Mouse (Mus musculus) bone marrow, adult 2 months (tissue): Measurements from ENCODE around the gene Cntn3. TPM values are rescaled to one million over a fixed set of nuclear protein-coding genes. Genes with fewer than 3 reads are reported as not detected.
"Not testable (repeated sequence)": the region's sequence is repeated elsewhere in the genome, so short reads cannot be mapped to it uniquely, and the experiment has no call there.

Source experiments
- H3K27ac ChIP-seq: fragments of 200-500 bp; 2 replicates; pipeline ENCODE4 v1.5.1; 2012; ENCODE audit warnings: low read depth, mild to moderate bottlenecking, control low read depth, inconsistent platforms, low read length; ENCODE audit not compliant: control insufficient read depth, poor library complexity, insufficient read depth
- H3K4me1 ChIP-seq: fragments of 200-500 bp; 2 replicates; pipeline ENCODE4 v1.6.1; 2011; ENCODE audit warnings: low read length; ENCODE audit not compliant: control insufficient read depth, insufficient read depth
- H3K4me3 ChIP-seq: fragments of 200-500 bp; replicated peaks from 2 replicates; pipeline ENCODE3; 2011; ENCODE audit warnings: mild to moderate bottlenecking, low read depth, low read length, control low read depth; ENCODE audit not compliant: control insufficient read depth
- CTCF ChIP-seq: fragments of 200-500 bp; IDR thresholded peaks from 2 replicates; pipeline ENCODE4 v1.5.1; 2011; ENCODE audit warnings: low read length, control low read depth; ENCODE audit not compliant: control insufficient read depth, insufficient read depth
- POLR2A ChIP-seq: fragments of 200-500 bp; IDR thresholded peaks from 2 replicates; pipeline ENCODE4 v1.6.1; 2011; ENCODE audit warnings: low read depth, mild to moderate bottlenecking, control low read depth, low read length, borderline replicate concordance; ENCODE audit not compliant: control insufficient read depth
- WGBS: fragments of 180-500 bp; shearing (Covaris S2); methylation state at CpG from one replicate; pipeline ENCODE4 v1.1.7; 2018; 5-methylcytosine and 5-hydroxymethylcytosine counted together
- polyA plus RNA-seq: library from polyadenylated mRNA; stranded (reverse); fragments of >200 nt; gene quantifications from 2 replicates; pipeline ENCODE4 v1.2.4, GENCODE M21; 2011; ENCODE audit warnings: low replicate concordance; ENCODE audit not compliant: missing spikeins, insufficient read depth, insufficient read length

The Cntn3 gene
- polyA plus RNA-seq = 0.57 TPM in 1 of 2 replicates, not detected in the other

- 92% methylated on average over 6 of the region's 20 CpGs for WGBS
- H3K4me1 ChIP-seq, H3K27ac ChIP-seq, H3K4me3 ChIP-seq: not testable (repeated sequence)
Observed at GRCm38 (mm10) chr6:102573001-102573400, at the start of gene Cntn3. Gene Cntn3 (minus strand): TSS chr6:102573101.

GRCm38 (mm10) chr6:102600773-102601172 lies 27.9 kb upstream of the Cntn3 start:
- Histone ChIP-seq H3K27ac (no peak overlapping the region), H3K4me1 (no peaks in the 10 kb centered on the region), H3K4me3 (no peak overlapping the region)
- 63% methylated on average over 2 of the region's 2 CpGs for WGBS
- TF ChIP-seq POLR2A (no peak), CTCF (no peak)

DNA sequence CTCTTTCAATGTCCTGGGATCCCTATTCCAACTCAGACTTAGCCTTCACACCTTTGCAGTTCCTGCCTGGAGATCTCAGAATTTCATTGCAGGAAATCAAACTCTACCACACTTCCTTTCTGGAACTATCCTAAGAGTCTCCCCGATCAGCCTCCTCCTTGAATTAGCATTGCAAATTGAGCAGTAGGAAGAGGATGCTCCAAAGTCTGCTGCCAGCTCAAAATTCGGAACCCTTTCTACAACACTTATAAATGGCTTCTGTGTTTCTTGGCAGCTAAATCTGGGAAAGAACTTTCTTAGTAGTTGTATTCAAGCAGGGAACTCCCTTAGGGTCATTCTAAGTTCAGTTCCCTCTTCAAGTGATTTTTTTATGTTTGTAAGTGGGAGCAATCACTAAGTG lies 24.9 kb upstream of the Cntn3 start:
- 48% methylated on average over 2 of the region's 2 CpGs for WGBS
- Histone ChIP-seq H3K27ac (no peak overlapping the region), H3K4me1 (no peaks in the 10 kb centered on the region), H3K4me3 (no peak overlapping the region)
- TF ChIP-seq CTCF = no peak

GRCm38 (mm10) chr6:102590151-102590550 lies 17.2 kb upstream of the Cntn3 start:
- Histone ChIP-seq H3K4me1 (no peaks in the 10 kb centered on the region), H3K4me3 (no peak overlapping the region), H3K27ac (no peak overlapping the region)
- 80% methylated on average over 4 of the region's 4 CpGs for WGBS
- TF ChIP-seq CTCF (no peak), POLR2A (no peak)

DNA sequence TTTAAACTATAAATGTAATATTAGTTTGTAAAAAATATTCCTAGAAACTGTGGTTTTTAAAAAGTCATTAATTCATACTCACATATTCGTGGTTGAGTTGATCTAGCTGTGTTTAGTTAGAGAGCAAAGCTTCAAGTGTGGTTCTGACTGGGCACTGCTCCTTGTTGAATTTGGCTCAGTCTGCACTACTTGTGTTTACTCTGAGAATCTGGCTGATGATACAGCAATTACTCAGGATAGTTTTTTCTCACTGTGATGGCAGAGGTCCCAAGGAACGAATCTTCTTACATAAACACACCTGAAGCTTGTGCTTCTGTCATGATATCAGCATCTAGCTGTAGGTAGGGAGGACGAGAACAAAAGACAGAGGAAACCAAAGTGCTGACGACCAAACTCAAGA lies 16.4 kb upstream of the Cntn3 start:
- no peak for TF ChIP-seq CTCF
- TF ChIP-seq POLR2A = no peak
- Histone ChIP-seq H3K27ac (no peak overlapping the region), H3K4me3 (no peak overlapping the region)

DNA sequence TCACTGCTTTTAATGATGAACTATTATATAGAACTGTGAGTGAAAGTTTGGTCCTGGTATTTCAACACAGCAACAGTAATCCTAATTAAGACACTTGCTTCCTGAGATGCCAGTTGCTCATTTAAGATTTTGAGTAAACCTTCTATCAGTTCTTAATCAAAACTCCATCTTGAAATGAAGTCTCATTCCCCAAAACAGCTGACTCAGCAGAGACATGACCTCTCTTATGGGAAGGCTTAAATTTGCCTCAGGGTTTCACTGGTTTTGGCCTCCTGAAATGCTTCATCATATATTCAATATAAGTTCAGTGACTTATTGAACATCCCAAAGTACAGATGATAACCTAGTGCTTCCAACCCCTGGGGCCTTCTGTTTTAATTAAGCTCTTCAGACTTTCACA lies 13.2 kb upstream of the Cntn3 start:
- no peak overlapping the region for H3K4me3 ChIP-seq
- no peak overlapping the region for H3K27ac ChIP-seq
- H3K4me1 ChIP-seq = no peaks in the 10 kb centered on the region
- TF ChIP-seq CTCF (no peak), POLR2A (no peak)

More for the DNA sequence above, 16.4 kb upstream of the Cntn3 start:
- no peaks in the 10 kb centered on the region for H3K4me1 ChIP-seq
- 52% methylated on average over 4 of the region's 4 CpGs for WGBS

DNA sequence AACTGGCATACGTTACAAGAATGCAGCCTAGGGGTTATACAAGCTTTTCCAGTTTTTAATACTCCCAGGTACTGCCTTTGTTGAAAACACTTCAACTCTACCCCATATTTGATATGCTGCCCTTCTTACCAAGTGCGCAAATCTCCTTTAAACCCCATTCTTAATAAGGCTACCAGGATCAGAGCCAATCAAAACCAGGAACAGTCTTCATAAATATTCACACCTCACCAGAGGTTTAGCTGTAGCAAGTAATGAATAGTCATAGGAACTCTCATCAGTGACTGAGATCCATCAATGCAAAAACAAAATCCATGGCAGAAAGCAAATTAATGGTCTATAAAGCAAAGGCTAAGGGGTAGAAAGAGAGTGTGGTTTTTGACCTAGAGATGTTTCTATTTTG lies 10.7 kb upstream of the Cntn3 start:
- Histone ChIP-seq H3K4me3 (no peak overlapping the region), H3K27ac (no peak overlapping the region), H3K4me1 (no peaks in the 10 kb centered on the region)
- WGBS = 64% methylated on average over 2 of the region's 2 CpGs
- TF ChIP-seq POLR2A (no peak), CTCF (no peak)

DNA sequence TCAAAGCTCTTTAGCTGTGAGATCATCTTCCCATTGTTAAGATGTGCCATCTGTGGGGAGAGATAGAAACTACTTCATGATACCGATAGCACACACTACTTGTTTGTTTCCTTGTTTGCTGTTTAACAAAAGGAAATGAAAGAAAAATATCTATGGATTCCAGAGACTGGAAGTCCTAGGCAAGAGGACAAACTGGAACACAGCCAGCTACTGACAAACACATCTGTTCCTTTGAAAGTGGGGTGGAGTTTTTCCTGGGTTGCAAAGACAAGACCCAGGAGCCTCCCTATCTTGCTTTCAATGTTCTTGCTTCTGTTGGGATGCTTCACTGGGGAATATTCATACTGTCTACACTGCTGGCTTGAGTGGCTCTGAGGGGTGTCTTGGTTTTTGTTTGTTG lies 5.4 kb downstream of the Cntn3 start:
- H3K27ac ChIP-seq = no peak overlapping the region
- WGBS = 62% methylated on average over 1 of the region's 1 CpGs
- H3K4me1 ChIP-seq = no peaks in the 10 kb centered on the region
- H3K4me3 ChIP-seq = no peak overlapping the region
- TF ChIP-seq POLR2A (no peak), CTCF (no peak)

GRCm38 (mm10) chr6:102565228-102565627 lies 7.7 kb downstream of the Cntn3 start:
- TF ChIP-seq CTCF = no peak
- TF ChIP-seq POLR2A = no peak
- H3K27ac ChIP-seq = no peak overlapping the region
- H3K4me1 ChIP-seq = no peaks in the 10 kb centered on the region
- no peak overlapping the region for H3K4me3 ChIP-seq
- 71% methylated on average over 1 of the region's 1 CpGs for WGBS
